Mouse (Mus musculus) frontal cortex, adult 2 months (tissue): ENCODE measurements around the gene H2al1j. TPM values are rescaled to one million over a fixed set of nuclear protein-coding genes. Genes with fewer than 3 reads are reported as not detected.

Source experiments
- polyA plus RNA-seq: library from polyadenylated mRNA; depleted of rRNA; stranded (reverse); fragments of >200 nt; gene quantifications from 2 replicates; pipeline ENCODE4 v1.2.3, GENCODE M21; 2012; rRNA removed

The H2al1j gene
- polyA plus RNA-seq, 1 experiment, result not detected

Other genes with a start within 250 kb of the H2al1j start
- gene H2al1a, start 28.6 kb upstream of the H2al1j start, polyA plus RNA-seq, result not detected in 2 replicates
- not detected in 2 replicates for gene H2al1b, start 25.4 kb upstream of the H2al1j start, polyA plus RNA-seq
- not detected in 2 replicates for gene H2al1c, start 22.2 kb upstream of the H2al1j start, polyA plus RNA-seq
- not detected in 2 replicates for gene H2al1d, start 19.0 kb upstream of the H2al1j start, polyA plus RNA-seq
- gene H2al1e, start 15.9 kb upstream of the H2al1j start, polyA plus RNA-seq, result not detected in 2 replicates
- gene H2al1f, start 12.7 kb upstream of the H2al1j start, polyA plus RNA-seq, result not detected in 2 replicates
- gene H2al1g, start 9.6 kb upstream of the H2al1j start, polyA plus RNA-seq, result not detected in 2 replicates
- gene H2al1h, start 6.3 kb upstream of the H2al1j start, polyA plus RNA-seq, result not detected in 2 replicates
- gene H2al1i, start 3.2 kb upstream of the H2al1j start, polyA plus RNA-seq, result not detected in 2 replicates